Mouse (Mus musculus): Measurements from ENCODE around the gene Dbt. TPM values are rescaled to one million over a fixed set of nuclear protein-coding genes. Genes with fewer than 3 reads are reported as not detected.

Gene Dbt
- polyA plus RNA-seq (2017; shearing (Covaris generic)): 10.7 TPM

GRCm38 (mm10) chr3:116512904-116513716 lies at the start of gene Dbt:
TSS of gene Dbt (plus strand) at chr3:116513070.

DNA sequence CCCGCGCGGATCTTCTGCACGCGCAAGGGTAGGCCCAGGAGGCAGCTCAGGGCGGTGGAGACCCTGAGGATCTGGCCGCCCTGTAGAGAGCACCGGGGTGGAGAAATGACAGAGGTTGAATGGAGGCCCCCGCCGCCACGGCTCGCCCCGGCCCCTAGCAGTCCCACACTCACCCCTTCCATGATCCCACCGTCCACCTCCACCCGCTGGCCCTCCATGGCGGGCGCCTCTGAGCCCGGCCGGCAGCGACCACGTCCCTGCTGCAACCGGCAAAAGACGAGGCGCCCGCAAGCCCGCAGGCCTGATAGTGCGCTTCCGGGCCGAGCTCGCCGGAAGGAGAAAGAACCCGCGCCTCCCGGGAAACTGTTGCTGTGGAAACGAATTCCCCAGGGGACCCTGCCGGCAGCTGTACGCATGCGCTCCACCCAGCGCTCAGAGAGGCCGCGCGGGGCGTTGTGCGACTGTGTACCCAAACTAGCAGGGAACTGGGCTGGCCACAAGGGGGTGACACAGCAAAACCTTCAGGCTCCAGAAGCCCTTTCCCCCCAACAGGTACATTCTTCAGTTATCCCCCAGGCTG lies 5.0 kb upstream of the Dbt start, which contains the start of gene Rtca:
TSS of gene Rtca (minus strand) at position 437 of the 580 bp plus-strand sequence.

GRCm38 (mm10) chr3:116562408-116563094 lies 49.7 kb downstream of the Dbt start, which contains the start of gene Lrrc39:
TSS of gene Lrrc39 (plus strand) at chr3:116562973.

GRCm38 (mm10) chr3:116594728-116595602 lies 82.1 kb downstream of the Dbt start, which contains the start of gene Sass6:
TSS of gene Sass6 (plus strand) at chr3:116594982.

Other genes starting within 250 kb of the Dbt start
- gene Cdc14a, start 89.0 kb upstream of the Dbt start, polyA plus RNA-seq (2017; shearing (Covaris generic)): 15.6 TPM
- 31.0 TPM for gene Rtca, start 4.9 kb upstream of the Dbt start, polyA plus RNA-seq (2017; shearing (Covaris generic))
- gene Lrrc39, start 49.9 kb downstream of the Dbt start, polyA plus RNA-seq (2017; shearing (Covaris generic)): 1.1 TPM
- gene Sass6, start 81.9 kb downstream of the Dbt start, polyA plus RNA-seq (2017; shearing (Covaris generic)): 3.8 TPM
- gene Trmt13, start 101.5 kb downstream of the Dbt start, polyA plus RNA-seq (2017; shearing (Covaris generic)): 31.6 TPM
- gene Mfsd14a, start 149.6 kb downstream of the Dbt start, polyA plus RNA-seq (2017; shearing (Covaris generic)): 172 TPM
- not detected for gene Gm43191, start 168.2 kb downstream of the Dbt start, polyA plus RNA-seq (2017; shearing (Covaris generic))
- gene Slc35a3, start 199.8 kb downstream of the Dbt start, polyA plus RNA-seq (2017; shearing (Covaris generic)): 23.1 TPM